Mouse (Mus musculus): ENCODE data around the gene 1700021F05Rik.

GRCm38 (mm10) chr10:43577299-43577996 is 36.7 kb upstream of the 1700021F05Rik start:
- TF ChIP-seq POLR2A (IDR thresholded peaks at IDR 0.05; ENCODE audit: extremely low read depth, insufficient read depth, low read length) = no peak
- TF ChIP-seq CTCF (IDR thresholded peaks at IDR 0.05; ENCODE audit: extremely low read depth, insufficient read depth, low read length) = no peak

Measured in cortical plate, adult 2 months (tissue).